Mouse (Mus musculus): ENCODE data around the gene Ggct. TPM values are rescaled to one million over a fixed set of nuclear protein-coding genes. Genes with fewer than 3 reads are reported as not detected.

Gene Ggct
- polyA plus RNA-seq, 1 experiment: 5.6 TPM

- peaks cover 3% of the 10 kb centered on the region for H3K4me1 ChIP-seq (ENCODE audit: control insufficient read depth, insufficient read depth, low read length)
- TF ChIP-seq CTCF (IDR thresholded peaks at IDR 0.05; ENCODE audit: control insufficient read depth, insufficient read depth, insufficient replicate concordance, low read depth, low read length) (no peak), POLR2A (IDR thresholded peaks at IDR 0.05; ENCODE audit: control insufficient read depth, low read depth, low read length) (no peak)
- no peak overlapping the region for H3K4me3 ChIP-seq (ENCODE audit: control insufficient read depth, low read depth, low read length)
- H3K27me3 ChIP-seq (ENCODE audit: control insufficient read depth, insufficient read depth, low read length): no peaks in the 10 kb centered on the region
- H3K27ac ChIP-seq (ENCODE audit: control insufficient read depth, insufficient read depth, low read depth, low read length): no peak overlapping the region
- H3K36me3 ChIP-seq (ENCODE audit: control insufficient read depth, insufficient read depth, low read length): no peaks in the 10 kb centered on the region
These were observed 44.1 kb downstream of the Ggct start for GRCm38 (mm10) chr6:54948682-54949081.

- Histone ChIP-seq H3K4me3 (ENCODE audit: control insufficient read depth, low read depth, low read length) (no peak overlapping the region), H3K4me1 (ENCODE audit: control insufficient read depth, insufficient read depth, low read length) (peaks cover 8% of the 10 kb centered on the region), H3K36me3 (ENCODE audit: control insufficient read depth, insufficient read depth, low read length) (no peaks in the 10 kb centered on the region), H3K27me3 (ENCODE audit: control insufficient read depth, insufficient read depth, low read length) (no peaks in the 10 kb centered on the region), H3K27ac (ENCODE audit: control insufficient read depth, insufficient read depth, low read depth, low read length) (no peak overlapping the region)
- TF ChIP-seq CTCF (IDR thresholded peaks at IDR 0.05; ENCODE audit: control insufficient read depth, insufficient read depth, insufficient replicate concordance, low read depth, low read length) (no peak), POLR2A (IDR thresholded peaks at IDR 0.05; ENCODE audit: control insufficient read depth, low read depth, low read length) (no peak)
These were observed 46.4 kb downstream of the Ggct start for GRCm38 (mm10) chr6:54946241-54946953.

GRCm38 (mm10) chr6:54944551-54944950, 48.2 kb downstream of the Ggct start:
- Histone ChIP-seq H3K4me1 (ENCODE audit: control insufficient read depth, insufficient read depth, low read length) (peaks cover 8% of the 10 kb centered on the region), H3K36me3 (ENCODE audit: control insufficient read depth, insufficient read depth, low read length) (no peaks in the 10 kb centered on the region), H3K27ac (ENCODE audit: control insufficient read depth, insufficient read depth, low read depth, low read length) (no peak overlapping the region), H3K27me3 (ENCODE audit: control insufficient read depth, insufficient read depth, low read length) (no peaks in the 10 kb centered on the region), H3K4me3 (ENCODE audit: control insufficient read depth, low read depth, low read length) (no peak overlapping the region)
- TF ChIP-seq CTCF (IDR thresholded peaks at IDR 0.05; ENCODE audit: control insufficient read depth, insufficient read depth, insufficient replicate concordance, low read depth, low read length) (no peak), POLR2A (IDR thresholded peaks at IDR 0.05; ENCODE audit: control insufficient read depth, low read depth, low read length) (no peak)

DNA sequence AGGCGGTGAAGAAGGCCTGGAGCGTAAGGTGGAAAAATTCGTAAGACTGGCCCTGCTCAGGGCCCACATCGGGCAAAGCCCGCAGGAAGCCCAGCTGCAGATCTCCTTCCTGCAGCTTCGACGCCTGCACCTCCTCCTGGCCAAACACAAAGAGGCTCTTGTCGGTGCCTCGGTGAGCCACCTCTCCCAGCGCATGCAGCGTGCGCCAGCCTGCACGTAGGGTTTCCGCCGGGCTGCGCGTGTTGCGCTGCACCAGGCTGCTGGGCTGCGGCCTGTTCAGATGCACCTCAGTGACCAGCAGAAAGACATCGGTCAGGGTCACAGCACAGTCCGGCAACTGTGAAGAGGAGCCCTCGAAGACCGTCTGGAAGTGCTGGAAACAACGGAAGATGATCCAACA, 49.0 kb downstream of the Ggct start:
- TF ChIP-seq POLR2A (IDR thresholded peaks at IDR 0.05; ENCODE audit: control insufficient read depth, low read depth, low read length) (no peak), CTCF (IDR thresholded peaks at IDR 0.05; ENCODE audit: control insufficient read depth, insufficient read depth, insufficient replicate concordance, low read depth, low read length) (no peak)

GRCm38 (mm10) chr6:54943292-54943691, 49.5 kb downstream of the Ggct start:
- TF ChIP-seq CTCF (IDR thresholded peaks at IDR 0.05; ENCODE audit: control insufficient read depth, insufficient read depth, insufficient replicate concordance, low read depth, low read length) (no peak), POLR2A (IDR thresholded peaks at IDR 0.05; ENCODE audit: control insufficient read depth, low read depth, low read length) (no peak)
- Histone ChIP-seq H3K27me3 (ENCODE audit: control insufficient read depth, insufficient read depth, low read length) (no peaks in the 10 kb centered on the region), H3K4me1 (ENCODE audit: control insufficient read depth, insufficient read depth, low read length) (peaks cover 8% of the 10 kb centered on the region), H3K36me3 (ENCODE audit: control insufficient read depth, insufficient read depth, low read length) (no peaks in the 10 kb centered on the region), H3K4me3 (ENCODE audit: control insufficient read depth, low read depth, low read length) (no peak overlapping the region), H3K27ac (ENCODE audit: control insufficient read depth, insufficient read depth, low read depth, low read length) (no peak overlapping the region)

More for the DNA sequence above, 49.0 kb downstream of the Ggct start:
- Histone ChIP-seq H3K4me1 (ENCODE audit: control insufficient read depth, insufficient read depth, low read length) (peaks cover 8% of the 10 kb centered on the region), H3K27ac (ENCODE audit: control insufficient read depth, insufficient read depth, low read depth, low read length) (no peak overlapping the region), H3K36me3 (ENCODE audit: control insufficient read depth, insufficient read depth, low read length) (no peaks in the 10 kb centered on the region), H3K27me3 (ENCODE audit: control insufficient read depth, insufficient read depth, low read length) (no peaks in the 10 kb centered on the region), H3K4me3 (ENCODE audit: control insufficient read depth, low read depth, low read length) (peak overlapping the region; percentile 14)

DNA sequence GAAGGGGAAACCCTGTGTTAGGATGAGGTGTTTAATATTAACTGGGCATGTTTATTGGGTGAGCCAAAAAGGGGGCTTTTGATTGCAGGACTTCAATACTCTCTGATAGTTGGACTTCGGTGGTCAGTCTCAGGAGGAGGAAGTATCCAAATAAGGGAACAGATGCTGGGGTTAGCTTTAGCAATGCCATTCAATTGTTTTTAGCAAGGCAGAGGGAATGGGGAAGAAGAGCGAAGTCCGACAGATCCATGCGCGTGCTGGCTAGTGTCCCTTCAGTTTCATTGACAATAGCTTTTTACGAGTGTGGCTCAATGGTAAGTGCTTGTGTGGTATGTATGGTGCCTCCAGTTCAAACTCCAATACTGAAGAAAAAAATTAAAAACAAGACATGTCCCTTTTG, 51.6 kb downstream of the Ggct start:
- TF ChIP-seq POLR2A (IDR thresholded peaks at IDR 0.05; ENCODE audit: control insufficient read depth, low read depth, low read length): no peak
- no peak for TF ChIP-seq CTCF (IDR thresholded peaks at IDR 0.05; ENCODE audit: control insufficient read depth, insufficient read depth, insufficient replicate concordance, low read depth, low read length)
- peaks cover 8% of the 10 kb centered on the region for H3K4me1 ChIP-seq (ENCODE audit: control insufficient read depth, insufficient read depth, low read length)

GRCm38 (mm10) chr6:54940126-54940525, 52.6 kb downstream of the Ggct start:
- no peak for TF ChIP-seq CTCF (IDR thresholded peaks at IDR 0.05; ENCODE audit: control insufficient read depth, insufficient read depth, insufficient replicate concordance, low read depth, low read length)
- no peak for TF ChIP-seq POLR2A (IDR thresholded peaks at IDR 0.05; ENCODE audit: control insufficient read depth, low read depth, low read length)
- H3K4me3 ChIP-seq (ENCODE audit: control insufficient read depth, low read depth, low read length): no peak overlapping the region
- no peaks in the 10 kb centered on the region for H3K27me3 ChIP-seq (ENCODE audit: control insufficient read depth, insufficient read depth, low read length)
- H3K4me1 ChIP-seq (ENCODE audit: control insufficient read depth, insufficient read depth, low read length): peaks cover 8% of the 10 kb centered on the region
- H3K36me3 ChIP-seq (ENCODE audit: control insufficient read depth, insufficient read depth, low read length): no peaks in the 10 kb centered on the region
- H3K27ac ChIP-seq (ENCODE audit: control insufficient read depth, insufficient read depth, low read depth, low read length): no peak overlapping the region

More for the DNA sequence above, 51.6 kb downstream of the Ggct start:
- Histone ChIP-seq H3K36me3 (ENCODE audit: control insufficient read depth, insufficient read depth, low read length) (no peaks in the 10 kb centered on the region), H3K27ac (ENCODE audit: control insufficient read depth, insufficient read depth, low read depth, low read length) (no peak overlapping the region), H3K4me3 (ENCODE audit: control insufficient read depth, low read depth, low read length) (no peak overlapping the region), H3K27me3 (ENCODE audit: control insufficient read depth, insufficient read depth, low read length) (no peaks in the 10 kb centered on the region)

Data from testis, adult 2 months (tissue).